Mouse (Mus musculus) hindbrain, embryonic 10.5 days (tissue): ENCODE measurements around the gene Asb2. TPM values are rescaled to one million over a fixed set of nuclear protein-coding genes. Genes with fewer than 3 reads are reported as not detected.

Experiments
- DNase-seq: peaks from one replicate; pipeline ENCODE4 v3.0.0-alpha.2; 2017; ENCODE audit warnings: low spot score
- H3K27ac ChIP-seq: fragments of 300-500 bp; sonication (generic); 2 replicates; pipeline ENCODE4 v1.5.1; 2016; ENCODE audit warnings: mild to moderate bottlenecking, moderate library complexity
- H3K27me3 ChIP-seq: fragments of 300-500 bp; sonication (generic); 2 replicates; pipeline ENCODE4 v1.6.1; 2016; ENCODE audit warnings: mild to moderate bottlenecking; ENCODE audit not compliant: poor library complexity, insufficient read depth, severe bottlenecking
- H3K36me3 ChIP-seq: fragments of 300-500 bp; sonication (generic); 2 replicates; pipeline ENCODE4 v1.6.1; 2016; ENCODE audit warnings: mild to moderate bottlenecking, moderate library complexity
- H3K4me1 ChIP-seq: fragments of 300-500 bp; sonication (generic); replicated peaks from 2 replicates; pipeline ENCODE4 v1.6.1; 2016; ENCODE audit warnings: mild to moderate bottlenecking
- H3K4me3 ChIP-seq: fragments of 300-500 bp; sonication (generic); 2 replicates; pipeline ENCODE4 v1.5.1; 2016; ENCODE audit warnings: mild to moderate bottlenecking, moderate library complexity
- H3K9me3 ChIP-seq: fragments of 300-500 bp; sonication (generic); 2 replicates; pipeline ENCODE4 v1.6.1; 2016; ENCODE audit warnings: mild to moderate bottlenecking, moderate library complexity
- WGBS: fragments of 180-500 bp; shearing (Covaris S2); methylation state at CpG from one replicate; pipeline ENCODE4 v1.1.7; 2016; 5-methylcytosine and 5-hydroxymethylcytosine counted together
- polyA plus RNA-seq: library from polyadenylated mRNA; unstranded; fragments of >200 nt; fragmentation: Nextera tagmentation; extraction: Ambion mirVana; gene quantifications from 2 replicates; pipeline ENCODE4 v1.2.1, GENCODE M21; 2016

Asb2 gene
- polyA plus RNA-seq, 1 experiment from 2014 or later: 0.64 TPM

DNA sequence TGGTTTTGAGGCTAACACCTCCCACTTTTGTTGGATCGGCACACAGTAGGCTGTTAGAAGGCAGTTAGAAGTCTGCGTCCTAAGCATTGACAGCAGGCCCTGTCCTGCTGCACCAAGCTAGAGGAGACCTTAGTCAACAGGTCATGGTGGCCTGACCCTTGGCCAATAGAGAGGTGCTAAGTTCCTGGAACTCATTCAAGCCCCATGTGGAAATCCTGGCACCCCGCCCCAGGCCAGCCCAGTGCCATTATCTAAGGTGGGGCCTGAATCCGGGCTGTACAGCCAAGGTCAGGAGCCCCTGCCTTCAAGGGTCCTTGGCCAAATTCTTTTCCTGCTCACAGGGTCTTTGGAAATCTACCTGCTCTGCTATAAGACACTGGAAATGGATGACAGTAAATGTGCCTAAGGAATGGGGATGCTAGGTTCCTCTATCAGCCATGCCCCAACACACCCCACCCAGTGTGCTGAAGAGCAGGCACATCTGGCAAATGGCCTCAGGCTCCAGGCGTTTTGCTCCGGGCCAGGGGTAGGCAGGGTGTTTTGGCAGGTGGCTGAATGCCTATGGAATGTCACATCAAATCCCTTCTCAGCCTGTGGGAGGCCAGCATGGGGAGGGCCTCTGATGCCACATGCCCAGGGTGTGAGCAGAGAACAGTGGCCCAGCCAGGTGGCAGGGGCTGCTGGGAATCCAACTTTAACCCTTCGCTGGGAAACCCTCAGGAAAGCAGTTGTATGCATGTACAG, 27.2 kb downstream of the Asb2 start:
- H3K4me3 ChIP-seq: no peak overlapping the region
- H3K9me3 ChIP-seq: no peaks in the 10 kb centered on the region
- H3K27ac ChIP-seq: no peak overlapping the region
- no peak for DNase-seq
- peaks cover 97% of the 10 kb centered on the region for H3K27me3 ChIP-seq
- H3K36me3 ChIP-seq: no peaks in the 10 kb centered on the region
- WGBS: 64% methylated on average over 7 of the region's 7 CpGs
- peaks cover 48% of the 10 kb centered on the region for H3K4me1 ChIP-seq

DNA sequence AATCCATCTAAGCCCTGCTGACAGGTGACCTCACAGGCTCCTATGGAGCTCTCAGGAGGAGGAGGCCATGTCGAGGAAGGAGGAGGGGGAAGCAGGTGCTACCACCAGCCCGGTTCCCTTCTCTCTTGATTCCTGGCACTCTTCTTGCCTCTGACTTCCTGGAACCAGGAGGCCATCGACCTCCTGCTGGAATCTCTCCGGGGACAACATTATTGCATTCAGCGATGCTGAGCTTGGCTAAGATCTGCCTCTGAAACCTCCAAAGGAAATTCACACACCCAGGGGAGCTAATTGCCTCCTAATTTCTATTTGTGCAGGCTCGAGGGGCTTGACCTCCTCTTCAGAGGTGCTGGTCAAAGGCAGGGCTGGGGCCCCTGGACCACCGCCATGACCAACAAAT, 28.7 kb downstream of the Asb2 start:
- no peaks in the 10 kb centered on the region for H3K9me3 ChIP-seq
- H3K36me3 ChIP-seq: no peaks in the 10 kb centered on the region
- no peak overlapping the region for H3K27ac ChIP-seq
- H3K27me3 ChIP-seq: peaks cover 97% of the 10 kb centered on the region
- peaks cover 48% of the 10 kb centered on the region for H3K4me1 ChIP-seq
- H3K4me3 ChIP-seq: no peak overlapping the region
- WGBS: 9% methylated on average over 7 of the region's 7 CpGs
- DNase-seq: peak; percentile 40

DNA sequence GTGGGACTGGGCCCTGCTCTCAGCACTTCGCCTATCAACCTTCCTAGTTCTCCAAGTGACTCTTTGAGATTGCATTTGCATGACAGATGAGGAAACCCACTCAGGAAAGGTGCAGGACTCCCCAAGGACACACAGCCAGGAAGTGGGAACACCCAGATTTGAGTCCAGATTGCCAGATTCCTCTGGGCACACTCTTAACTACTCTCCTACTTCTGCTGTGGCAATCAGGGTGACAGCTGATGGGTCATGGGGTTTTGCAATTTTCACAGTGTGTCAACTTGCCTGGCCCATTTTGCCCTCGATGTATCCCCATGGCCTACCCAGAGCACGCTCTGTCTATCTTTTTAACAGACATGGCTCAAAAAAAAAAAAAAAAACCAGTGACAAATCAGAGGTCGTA, 29.2 kb downstream of the Asb2 start:
- H3K9me3 ChIP-seq: no peaks in the 10 kb centered on the region
- DNase-seq: no peak
- H3K4me3 ChIP-seq: no peak overlapping the region
- H3K4me1 ChIP-seq: peaks cover 48% of the 10 kb centered on the region
- H3K36me3 ChIP-seq: no peaks in the 10 kb centered on the region
- 41% methylated on average over 4 of the region's 4 CpGs for WGBS
- no peak overlapping the region for H3K27ac ChIP-seq
- peaks cover 97% of the 10 kb centered on the region for H3K27me3 ChIP-seq

- Histone ChIP-seq H3K36me3 (no peaks in the 10 kb centered on the region), H3K27me3 (peaks cover 97% of the 10 kb centered on the region), H3K27ac (peak overlapping the region; percentile 60), H3K4me3 (peak overlapping the region; percentile 49), H3K9me3 (no peaks in the 10 kb centered on the region), H3K4me1 (peaks cover 46% of the 10 kb centered on the region)
- DNase-seq: peak; percentile 95
- 7% methylated on average over 60 of the region's 60 CpGs for WGBS
Measured at GRCm38 (mm10) chr12:103325156-103325857, 30.5 kb downstream of the Asb2 start.

GRCm38 (mm10) chr12:103322801-103323200, 33.0 kb downstream of the Asb2 start:
- H3K4me1 ChIP-seq: peaks cover 36% of the 10 kb centered on the region
- no peak overlapping the region for H3K4me3 ChIP-seq
- H3K36me3 ChIP-seq: no peaks in the 10 kb centered on the region
- no peaks in the 10 kb centered on the region for H3K9me3 ChIP-seq
- WGBS: 35% methylated on average over 3 of the region's 3 CpGs
- peaks cover 96% of the 10 kb centered on the region for H3K27me3 ChIP-seq
- DNase-seq: peak; percentile 55
- H3K27ac ChIP-seq: no peak overlapping the region

DNA sequence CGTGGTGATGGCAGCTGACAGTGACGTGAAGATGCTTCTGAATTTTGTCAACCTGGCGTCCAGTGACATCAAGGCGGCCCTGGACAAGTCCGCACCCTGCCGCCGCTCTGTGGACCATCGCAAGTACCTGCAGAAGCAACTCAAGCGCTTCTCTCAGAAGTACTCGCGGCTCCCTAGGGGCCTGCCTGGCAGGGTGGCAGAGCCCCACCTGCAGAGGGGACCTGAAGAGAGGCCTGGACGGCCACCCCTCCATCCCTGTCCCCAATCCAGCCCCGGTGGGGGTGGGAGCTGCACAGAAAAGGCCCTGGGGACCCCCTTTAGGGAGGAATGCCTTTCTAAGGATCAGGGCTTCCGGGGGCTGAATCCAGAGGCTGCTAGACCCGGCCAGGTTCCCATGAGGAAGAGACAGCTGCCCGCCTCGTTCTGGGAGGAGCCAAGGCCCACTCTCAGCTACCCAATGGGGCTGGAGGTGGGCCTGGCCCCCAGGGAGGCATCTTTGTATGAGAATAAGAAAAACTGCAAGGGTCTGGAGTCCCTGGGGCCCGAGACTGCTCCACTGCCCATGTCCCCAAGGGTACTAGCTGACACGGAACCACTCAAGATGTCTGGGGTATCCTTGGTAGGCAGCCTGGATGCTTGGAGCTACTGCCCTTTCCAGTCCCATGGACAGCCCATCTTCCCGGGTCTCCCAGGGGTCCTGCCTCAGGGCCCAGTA, 39.8 kb downstream of the Asb2 start:
- peak overlapping the region; percentile 58 for H3K4me3 ChIP-seq
- H3K27me3 ChIP-seq: peaks cover 95% of the 10 kb centered on the region
- WGBS: 17% methylated on average over 20 of the region's 20 CpGs
- no peaks in the 10 kb centered on the region for H3K9me3 ChIP-seq
- no peaks in the 10 kb centered on the region for H3K36me3 ChIP-seq
- DNase-seq: no peak
- H3K4me1 ChIP-seq: peaks cover 78% of the 10 kb centered on the region
- H3K27ac ChIP-seq: peak overlapping the region; percentile 95

DNA sequence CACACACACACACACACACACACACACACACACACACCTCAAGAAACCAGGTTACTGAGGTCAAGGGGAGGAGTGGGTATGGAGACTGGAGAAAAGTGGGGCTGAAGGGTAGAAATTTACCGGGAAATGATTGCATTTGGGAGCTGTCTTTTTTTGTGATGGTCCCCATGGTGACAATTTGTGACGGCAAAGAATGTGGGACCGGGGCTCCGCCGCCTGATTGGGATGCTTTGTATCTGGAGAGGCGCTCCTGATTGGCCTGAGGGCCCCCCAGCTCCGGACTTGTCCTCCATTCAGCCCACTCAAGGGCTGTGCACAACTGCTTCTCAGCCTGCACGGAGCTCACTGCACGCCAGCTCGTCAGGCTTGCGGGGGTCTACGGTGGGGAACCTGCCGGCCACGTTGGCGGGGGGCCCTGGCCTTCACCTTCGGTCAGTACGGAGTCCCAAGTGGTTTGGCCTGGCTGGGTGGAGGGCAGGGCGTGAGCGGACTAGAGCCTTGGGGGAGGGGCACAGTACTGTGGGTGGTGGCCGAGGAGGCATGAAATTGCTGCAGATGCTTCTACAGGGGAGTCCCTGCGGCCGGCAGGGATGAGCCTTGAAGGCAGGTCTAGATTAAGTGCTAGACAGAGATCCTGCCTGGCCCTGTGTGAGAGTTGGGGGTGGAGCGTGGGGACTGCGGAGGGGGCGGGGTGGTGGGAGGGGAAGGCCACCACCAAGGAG, 41.0 kb downstream of the Asb2 start:
- Histone ChIP-seq H3K4me3 (peak overlapping the region; percentile 58), H3K9me3 (peaks cover 4% of the 10 kb centered on the region; the same call in 1 of the 2 replicates), H3K4me1 (peaks cover 82% of the 10 kb centered on the region), H3K27ac (peak overlapping the region; percentile 95), H3K27me3 (peaks cover 88% of the 10 kb centered on the region), H3K36me3 (peaks cover 5% of the 10 kb centered on the region; the same call in 1 of the 2 replicates)
- peak; percentile 84 for DNase-seq
- 1% methylated on average over 25 of the region's 25 CpGs for WGBS

DNA sequence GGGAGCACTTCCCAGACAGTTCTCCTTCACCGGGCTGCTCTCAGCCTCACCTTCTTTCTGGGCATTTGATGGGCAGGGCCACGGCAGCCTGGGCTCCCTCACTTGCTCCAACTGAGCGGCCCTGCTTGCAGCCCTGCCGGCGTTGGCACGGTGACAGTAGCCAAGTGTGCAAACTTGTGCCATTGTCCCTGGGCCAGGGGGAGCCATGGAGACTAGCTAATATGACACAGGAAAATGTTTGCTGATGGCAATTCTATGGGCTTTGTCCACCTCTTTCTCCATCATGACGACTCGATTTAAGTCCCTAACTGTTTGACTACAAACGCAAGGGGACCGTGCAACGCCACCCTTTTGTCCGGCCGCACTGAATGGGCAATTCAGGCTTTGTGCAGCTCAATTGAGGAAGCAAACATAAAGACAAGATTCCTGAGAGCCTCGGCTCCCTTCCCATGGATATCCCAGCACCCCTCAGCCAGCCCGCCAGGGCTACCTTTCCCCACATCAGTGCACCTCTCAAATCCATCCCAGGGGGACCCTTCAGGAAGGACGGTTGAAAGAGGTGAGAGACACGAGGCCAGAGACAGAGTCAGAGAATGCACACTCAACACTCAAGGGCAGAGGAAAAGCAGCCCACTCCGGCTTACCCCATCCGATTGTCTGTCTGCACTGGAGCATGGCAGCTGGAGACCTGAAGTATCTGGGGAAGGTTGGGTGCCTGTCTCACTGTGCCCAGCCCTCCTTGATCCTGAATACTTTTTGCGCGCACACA, 41.7 kb downstream of the Asb2 start:
- peaks cover 82% of the 10 kb centered on the region for H3K4me1 ChIP-seq
- H3K4me3 ChIP-seq: peak overlapping the region; percentile 58
- peaks cover 82% of the 10 kb centered on the region for H3K27me3 ChIP-seq
- 24% methylated on average over 21 of the region's 21 CpGs for WGBS
- H3K36me3 ChIP-seq: peaks cover 5% of the 10 kb centered on the region; the same call in 1 of the 2 replicates
- H3K9me3 ChIP-seq: peaks cover 4% of the 10 kb centered on the region; the same call in 1 of the 2 replicates
- H3K27ac ChIP-seq: peak overlapping the region; percentile 95
- peak; percentile 84 for DNase-seq

GRCm38 (mm10) chr12:103313274-103313673, 42.5 kb downstream of the Asb2 start:
- Histone ChIP-seq H3K4me3 (peak overlapping the region; percentile 58), H3K27ac (peak overlapping the region; percentile 95), H3K4me1 (peaks cover 77% of the 10 kb centered on the region), H3K27me3 (peaks cover 77% of the 10 kb centered on the region), H3K36me3 (peaks cover 5% of the 10 kb centered on the region; the same call in 1 of the 2 replicates), H3K9me3 (peaks cover 4% of the 10 kb centered on the region; the same call in 1 of the 2 replicates)
- WGBS: 58% methylated on average over 6 of the region's 6 CpGs
- DNase-seq: no peak

- Histone ChIP-seq H3K9me3 (peaks cover 4% of the 10 kb centered on the region; the same call in 1 of the 2 replicates), H3K4me3 (no peak overlapping the region), H3K36me3 (peaks cover 5% of the 10 kb centered on the region; the same call in 1 of the 2 replicates), H3K27ac (peak overlapping the region; percentile 95; the same call in 1 of the 2 replicates), H3K27me3 (peaks cover 69% of the 10 kb centered on the region), H3K4me1 (peaks cover 63% of the 10 kb centered on the region)
- 77% methylated on average over 8 of the region's 8 CpGs for WGBS
- no peak for DNase-seq
Measured at GRCm38 (mm10) chr12:103311921-103312320, 43.9 kb downstream of the Asb2 start.

DNA sequence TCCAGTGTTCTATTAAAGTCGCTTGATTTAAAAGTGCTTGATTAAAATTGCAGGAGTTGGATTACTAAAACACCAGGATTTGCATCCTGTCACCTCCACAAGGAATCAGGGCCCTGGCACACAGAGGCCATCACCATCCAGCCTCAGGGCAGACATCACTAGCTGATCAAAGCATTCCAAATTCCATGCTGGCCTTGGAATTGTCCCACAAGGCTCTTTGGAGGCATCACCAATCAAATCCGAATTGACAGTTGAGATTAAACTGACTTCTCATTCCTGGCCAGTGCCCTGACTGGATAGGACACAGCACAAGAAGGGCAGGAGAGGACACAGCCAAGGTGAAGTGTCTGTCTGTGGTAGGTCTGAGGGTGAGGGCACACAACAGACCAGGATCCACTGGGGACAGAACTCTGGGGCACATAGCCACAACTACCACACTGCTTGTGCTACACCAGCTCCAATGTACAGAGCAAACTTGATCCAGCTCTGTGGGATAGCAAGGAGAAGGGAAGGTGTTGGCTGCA, 45.0 kb downstream of the Asb2 start, which contains the start of gene Fam181a:
Fam181a (plus strand) TSS at position 232 of the 524 bp plus-strand sequence.
- Histone ChIP-seq H3K27ac (peak within 1 kb of the TSS; percentile 95; the same call in 1 of the 2 replicates), H3K27me3 (peaks cover 58% of the 10 kb centered on the region), H3K9me3 (peaks cover 4% of the 10 kb centered on the region; the same call in 1 of the 2 replicates), H3K4me3 (no peak within 1 kb of the TSS), H3K36me3 (peaks cover 5% of the 10 kb centered on the region; the same call in 1 of the 2 replicates), H3K4me1 (peaks cover 52% of the 10 kb centered on the region)
- no peak for DNase-seq
- WGBS: 75% methylated on average over 2 of the region's 2 CpGs
